Mouse (Mus musculus): ENCODE results near the gene Anapc16.

The Anapc16 gene

DNA sequence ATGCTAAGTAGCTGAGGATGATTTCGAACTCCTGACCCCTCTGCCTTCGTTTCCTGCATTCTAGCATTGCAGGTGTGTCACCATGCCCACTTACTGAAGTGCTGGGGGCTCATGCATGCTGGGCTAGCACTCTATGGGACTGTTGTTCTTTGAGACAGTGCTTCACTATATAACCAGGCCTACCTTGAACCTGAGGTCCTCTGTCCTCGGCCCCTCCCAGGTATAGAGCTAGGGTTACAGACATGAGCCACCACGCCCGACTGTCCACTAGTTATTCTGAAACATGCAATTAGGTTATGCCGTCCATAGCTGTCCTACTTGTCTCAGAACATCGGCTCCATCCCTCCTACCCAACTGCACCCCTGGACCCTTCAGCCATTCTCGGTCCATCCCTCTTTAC, 31.1 kb downstream of the Anapc16 start:
- DNase-seq (ENCODE audit: low spot score in 2 of 2), result no peak

DNA sequence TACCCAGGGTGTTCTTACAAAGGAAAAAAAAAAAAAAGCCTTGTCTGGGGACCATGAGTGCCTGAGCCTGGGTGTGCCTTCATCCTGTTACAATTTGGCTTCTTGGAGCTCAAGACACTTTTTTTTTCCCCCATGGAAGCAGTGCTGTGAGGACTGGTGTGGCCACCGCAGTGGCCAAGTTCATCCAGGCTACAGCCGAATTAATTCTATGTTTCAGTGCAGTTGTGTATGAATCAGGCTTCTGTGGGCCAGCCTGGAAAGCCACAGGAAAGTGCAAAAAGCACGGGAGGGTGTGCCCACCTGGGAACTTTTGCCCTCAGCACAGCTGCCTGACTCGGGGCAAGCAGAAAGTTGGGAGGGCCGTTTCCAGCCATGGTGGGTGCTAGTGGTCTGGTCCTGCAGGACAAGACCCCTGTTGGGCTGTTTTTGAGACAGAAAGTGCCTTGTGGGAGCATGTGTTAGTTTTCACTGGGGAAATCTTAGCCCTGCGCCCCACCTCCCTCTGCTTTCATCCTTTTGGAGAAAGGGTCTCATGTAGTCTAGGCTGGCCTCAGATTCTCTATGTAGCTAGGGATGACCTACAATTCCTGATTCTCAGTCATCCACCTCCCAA, 32.4 kb downstream of the Anapc16 start:
- no peak for DNase-seq (ENCODE audit: low spot score in 2 of 2)

DNA sequence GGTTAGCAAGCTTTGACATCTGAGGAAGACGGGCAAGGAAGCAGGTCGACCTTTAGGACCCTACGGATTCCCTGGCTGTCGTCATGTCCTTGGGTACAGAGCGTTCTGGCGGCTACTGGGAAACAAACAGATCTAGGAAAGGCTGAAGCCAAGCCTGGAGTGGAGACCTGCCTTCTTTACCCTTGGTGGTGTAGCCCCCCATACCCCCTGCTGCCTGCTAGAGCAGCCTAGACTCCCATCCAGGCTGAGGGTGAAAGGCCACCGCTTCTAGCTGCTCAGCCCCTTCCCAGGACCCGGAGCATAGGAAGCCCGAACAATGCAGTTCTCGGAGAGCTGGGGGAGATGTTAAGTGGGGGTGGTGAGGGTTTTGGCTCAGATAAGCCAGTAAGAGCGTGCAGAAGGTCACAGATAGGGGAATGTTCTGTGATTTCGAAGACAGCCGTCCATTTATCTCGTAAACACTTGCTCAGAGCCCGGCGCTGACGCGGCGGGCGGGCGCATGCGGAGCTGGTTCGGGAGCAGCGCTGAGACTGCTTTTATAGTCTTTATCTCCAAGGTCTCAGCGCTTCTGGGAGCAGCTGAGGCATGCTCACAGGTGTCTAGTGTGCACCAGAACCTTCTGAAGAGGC, 33.0 kb downstream of the Anapc16 start:
- no peak for DNase-seq (ENCODE audit: low spot score in 2 of 2)

DNA sequence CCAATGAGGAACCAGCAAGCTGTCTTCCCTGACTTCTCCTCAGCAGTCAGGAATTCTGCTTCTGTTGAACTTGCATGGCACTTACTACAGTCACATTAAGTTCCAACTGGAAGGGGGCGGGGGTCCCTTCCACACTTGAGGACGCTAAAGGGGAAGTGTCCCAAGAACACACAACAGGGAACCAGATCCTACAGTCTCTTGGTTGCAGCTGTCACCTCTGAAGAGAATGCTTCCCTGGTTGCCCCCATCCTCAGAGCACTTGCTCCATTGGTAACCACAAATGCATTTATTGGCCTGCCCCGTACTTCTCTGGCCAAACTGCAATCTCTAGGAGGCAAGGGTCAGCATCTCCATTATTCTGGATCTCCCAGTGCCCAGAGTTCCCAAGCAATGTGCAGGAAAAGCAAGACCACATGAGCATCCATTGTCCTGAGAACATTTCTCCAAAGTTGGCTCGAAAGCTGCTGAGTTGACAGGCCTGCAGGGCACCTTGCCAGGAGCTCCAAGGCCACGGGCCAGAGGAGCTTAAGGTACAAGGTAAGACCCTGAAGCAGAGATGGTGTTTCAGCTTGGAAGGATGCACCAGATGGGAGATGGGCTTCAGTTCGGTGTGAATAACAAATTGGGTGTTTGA, 35.5 kb downstream of the Anapc16 start:
- no peak for DNase-seq (ENCODE audit: low spot score in 2 of 2)

DNA sequence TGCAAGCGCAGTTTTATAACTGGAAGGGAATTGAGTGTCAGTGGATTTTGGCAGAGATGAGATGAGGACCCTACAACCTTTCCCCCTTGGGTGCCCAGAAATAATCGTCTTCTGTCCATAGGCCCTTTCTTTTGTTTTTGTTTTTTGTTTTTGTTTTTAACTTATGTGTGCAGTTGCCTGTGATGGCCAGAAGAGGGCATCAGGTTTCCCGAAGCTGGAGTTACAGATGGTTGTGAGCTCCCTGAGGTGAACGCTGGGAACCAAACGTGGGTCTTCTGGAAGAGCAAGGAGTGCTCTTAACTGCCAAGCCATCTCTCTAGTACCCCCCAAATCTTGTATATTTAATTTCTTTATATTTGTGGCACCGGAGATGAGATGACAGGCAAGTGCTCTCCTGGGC, 36.2 kb downstream of the Anapc16 start:
- DNase-seq (ENCODE audit: low spot score in 2 of 2), result no peak

DNA sequence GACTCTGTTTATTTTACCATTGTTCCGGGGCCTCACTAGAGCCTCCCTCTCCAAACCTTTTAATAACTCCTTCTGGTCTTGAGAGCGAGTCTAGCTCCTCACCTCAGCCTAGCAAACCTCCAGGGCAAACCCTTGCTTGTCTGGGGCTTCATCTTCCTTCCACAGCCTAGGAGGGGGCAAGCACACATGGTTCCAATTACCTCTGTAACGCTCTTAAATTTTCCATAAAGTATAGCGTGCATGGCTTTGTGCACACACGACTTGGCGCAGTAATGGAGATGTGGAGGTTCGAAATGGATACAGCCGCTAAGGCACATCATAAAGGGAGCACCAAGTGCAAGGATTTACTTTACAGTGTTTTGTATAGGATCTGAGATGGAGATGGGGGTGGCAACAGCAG, 37.1 kb downstream of the Anapc16 start:
- no peak for DNase-seq (ENCODE audit: low spot score in 2 of 2)

DNA sequence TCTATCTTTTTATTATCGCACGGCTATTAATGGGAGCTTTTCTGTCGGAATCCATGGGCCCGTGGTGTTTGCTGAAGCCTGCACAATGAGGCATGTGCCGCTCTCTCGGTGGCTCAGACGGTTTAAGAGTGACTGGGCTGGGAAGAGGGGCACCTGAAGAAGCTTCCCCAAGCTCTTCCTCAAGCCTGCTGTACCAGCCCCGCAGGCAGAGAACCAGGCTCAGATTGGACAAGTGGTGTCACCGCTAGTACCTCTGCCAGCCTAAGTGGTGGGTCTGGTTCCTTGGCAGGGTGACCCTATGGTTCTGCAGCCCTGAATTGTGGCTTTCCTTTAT, 37.6 kb downstream of the Anapc16 start:
- no peak for DNase-seq (ENCODE audit: low spot score in 2 of 2)

DNA sequence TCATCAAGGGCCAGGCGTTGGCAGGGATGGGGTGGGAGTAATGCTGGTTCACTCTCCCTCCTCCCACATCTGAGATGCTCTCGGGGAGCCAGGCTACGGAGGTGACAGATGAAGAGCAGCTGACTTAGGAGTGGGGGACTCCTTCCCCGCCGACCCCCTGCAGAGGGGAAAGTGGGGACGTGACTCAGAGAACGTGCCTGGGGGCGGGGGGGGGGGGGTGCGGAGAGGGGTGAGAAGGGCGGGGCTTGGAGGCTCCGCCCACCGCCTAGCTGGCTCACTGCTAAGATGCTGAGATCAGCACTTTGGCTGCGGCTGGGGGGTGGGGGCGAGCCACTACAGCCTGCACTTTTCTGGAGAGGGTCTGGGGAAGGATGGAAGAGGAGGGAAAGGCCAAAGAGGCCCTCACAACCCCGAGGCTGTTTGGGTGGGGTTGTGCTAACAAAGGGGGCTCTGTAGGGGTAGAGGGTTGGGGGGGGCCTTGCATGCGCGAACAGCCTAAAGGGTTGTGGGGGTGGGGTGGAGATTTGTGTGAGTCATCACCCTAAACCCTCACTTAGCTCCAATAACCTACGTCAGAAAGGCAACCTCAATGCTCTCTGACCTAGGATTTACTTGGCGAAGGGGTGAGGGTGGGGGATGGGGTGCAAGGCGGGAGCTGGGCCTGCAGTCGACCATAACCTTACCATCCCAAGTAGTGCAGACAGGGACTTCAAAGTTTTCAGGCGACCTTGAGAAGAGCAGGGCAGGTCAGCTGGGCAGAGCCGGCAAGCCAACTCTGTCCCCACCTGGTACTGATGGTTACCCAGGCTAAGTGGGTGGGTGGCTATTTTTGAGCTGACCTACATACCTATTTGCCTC, 38.2 kb downstream of the Anapc16 start:
- DNase-seq (ENCODE audit: low spot score in 2 of 2), result no peak

DNA sequence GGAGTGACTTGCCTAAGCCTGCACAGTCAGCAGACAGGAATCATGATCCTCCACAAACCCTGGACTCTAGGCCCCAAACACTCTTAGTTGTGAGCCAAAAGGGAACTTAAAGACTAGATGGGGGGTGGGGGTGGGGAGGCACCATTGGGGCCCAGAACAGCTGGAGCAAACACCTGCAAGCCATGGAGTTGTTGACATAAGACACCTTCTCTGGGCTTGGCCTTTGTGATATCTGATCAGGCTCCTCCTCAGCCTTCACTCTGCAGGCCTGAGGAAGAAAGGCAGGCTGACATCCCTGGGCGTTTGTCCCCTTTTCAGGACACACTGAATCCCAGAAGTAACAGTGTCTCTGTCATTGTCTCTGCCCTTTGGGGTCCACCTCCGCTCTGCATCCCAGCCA, 39.3 kb downstream of the Anapc16 start:
- no peak for DNase-seq (ENCODE audit: low spot score in 2 of 2)

DNA sequence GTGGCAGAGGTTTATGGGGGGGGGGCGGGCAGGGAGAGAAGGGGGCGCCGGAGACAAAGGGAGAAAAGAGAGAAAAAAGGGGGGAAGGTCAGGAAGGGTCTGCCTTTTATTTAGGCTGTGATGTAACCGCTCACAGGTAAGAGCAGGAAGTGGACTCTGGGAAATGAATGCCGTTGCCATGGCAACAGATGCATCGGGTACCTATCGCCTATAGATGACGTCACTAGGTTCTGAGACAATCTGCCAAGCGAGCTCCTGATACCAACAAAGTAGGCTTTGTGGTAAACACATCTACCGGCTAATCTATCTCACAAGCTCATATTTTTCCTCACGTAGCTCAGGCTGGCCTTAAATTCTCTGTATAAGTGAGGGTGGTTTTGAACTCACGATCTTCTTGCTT, 43.4 kb downstream of the Anapc16 start:
- DNase-seq (ENCODE audit: low spot score in 2 of 2), result no peak

DNA sequence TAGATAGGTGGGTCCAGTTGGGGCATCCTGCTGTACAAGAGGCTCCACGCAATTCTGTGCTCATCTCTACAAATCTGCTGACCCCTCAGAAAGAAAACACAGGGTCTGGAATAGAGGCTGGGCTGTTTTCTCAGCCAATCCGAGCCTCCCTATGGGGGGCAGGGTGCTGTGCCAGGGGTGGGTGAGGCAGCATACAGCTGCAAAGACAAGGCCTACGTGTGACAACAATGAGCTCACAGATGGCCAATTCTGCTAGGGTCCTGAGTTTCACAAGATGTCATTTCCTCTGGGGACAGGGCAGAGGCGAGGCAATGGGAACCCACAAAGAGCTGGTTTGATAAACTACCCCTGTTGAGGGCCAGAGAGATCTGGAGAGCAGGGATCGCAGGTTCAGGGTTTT, 44.5 kb downstream of the Anapc16 start:
- no peak for DNase-seq (ENCODE audit: low spot score in 2 of 2)

DNA sequence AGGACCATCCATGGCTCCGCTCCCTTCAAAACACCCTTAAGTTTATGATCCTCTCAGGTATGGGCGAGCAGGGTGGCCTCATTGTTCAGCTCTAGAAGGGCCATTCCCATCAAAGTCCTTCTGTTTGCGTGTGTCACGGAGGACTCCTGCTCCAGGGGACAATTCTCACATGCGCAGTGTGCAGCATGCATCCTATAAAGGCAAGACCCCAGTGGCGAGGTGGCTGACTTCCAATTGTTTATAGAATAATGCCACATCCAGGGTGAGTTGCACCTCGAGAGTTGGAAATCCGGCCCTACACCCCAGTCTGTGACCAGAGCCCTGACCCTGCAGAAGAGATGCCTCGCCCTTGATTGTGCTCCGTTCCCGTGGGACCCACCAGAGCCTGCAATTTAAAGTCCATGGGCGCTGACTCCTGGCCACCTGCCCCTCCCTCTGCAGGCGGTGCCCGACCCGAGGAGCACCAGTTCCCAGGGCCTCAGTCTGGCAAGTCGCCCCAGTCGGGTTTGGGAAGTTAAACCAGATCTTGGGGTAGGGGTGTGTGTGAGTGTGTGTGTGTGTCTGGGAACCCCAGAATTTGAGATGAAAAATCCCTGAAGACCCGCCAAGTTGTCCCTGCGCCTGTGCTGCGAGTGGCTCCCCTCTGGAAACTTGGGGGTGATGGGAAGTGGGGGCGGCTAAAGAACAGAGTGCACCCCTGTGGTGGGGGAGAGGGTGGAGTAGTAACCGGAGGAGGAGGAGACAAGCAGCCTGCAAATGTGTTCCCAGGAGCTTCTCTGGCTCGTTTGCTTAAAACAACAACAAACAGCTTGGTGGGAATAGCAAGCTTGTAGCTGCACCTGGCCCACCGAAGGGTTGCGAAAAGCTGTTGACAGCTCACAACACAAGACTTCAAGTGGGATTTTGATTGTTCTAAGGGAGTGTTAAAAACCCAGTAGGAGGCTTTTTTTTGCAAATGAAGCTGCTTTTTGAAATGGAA, 45.5 kb downstream of the Anapc16 start:
- DNase-seq (ENCODE audit: low spot score in 2 of 2), result no peak

DNA sequence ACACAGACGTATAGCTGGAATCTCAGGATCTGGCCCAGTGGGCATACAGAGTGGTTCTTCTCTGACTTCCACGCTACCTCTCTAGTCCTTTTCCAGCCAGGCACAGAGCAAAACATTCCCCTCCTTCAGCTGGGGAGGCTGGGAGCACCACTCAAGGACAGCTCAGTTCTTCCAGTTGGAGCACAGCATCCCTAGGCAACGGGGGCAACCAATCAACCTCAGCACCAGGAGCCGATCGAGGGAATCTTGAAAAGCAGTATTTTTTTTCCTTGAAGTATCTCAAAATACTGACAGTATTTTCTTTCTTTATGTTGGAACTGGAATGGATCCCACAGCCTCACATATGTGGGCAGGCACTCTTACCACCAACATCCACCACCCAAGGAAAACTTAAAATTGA, 46.3 kb downstream of the Anapc16 start:
- no peak for DNase-seq (ENCODE audit: low spot score in 2 of 2)

DNA sequence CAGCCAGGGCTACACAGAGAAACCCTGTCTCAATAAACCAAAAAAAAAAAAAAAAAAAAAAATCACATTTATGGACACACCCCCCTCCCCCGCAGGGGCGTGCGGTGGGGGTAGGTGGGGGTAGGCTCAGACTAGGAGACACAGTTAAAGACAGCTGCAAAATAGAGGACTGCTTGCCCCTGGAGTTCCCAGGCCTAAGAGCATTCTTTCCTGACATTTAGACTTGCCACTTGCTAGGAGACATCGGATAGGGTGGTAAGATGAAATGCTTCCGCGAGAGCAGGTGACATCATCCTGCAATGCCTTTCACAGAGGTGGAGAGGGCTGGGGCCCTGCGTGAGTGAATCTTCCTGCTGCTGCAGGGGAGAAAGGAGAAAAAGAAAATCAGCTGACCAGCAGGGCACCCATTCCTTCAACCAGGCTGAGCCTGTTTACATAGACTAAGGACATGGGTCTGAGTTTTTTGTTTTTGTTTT, 49.3 kb downstream of the Anapc16 start:
- DNase-seq (ENCODE audit: low spot score in 2 of 2), result no peak

DNA sequence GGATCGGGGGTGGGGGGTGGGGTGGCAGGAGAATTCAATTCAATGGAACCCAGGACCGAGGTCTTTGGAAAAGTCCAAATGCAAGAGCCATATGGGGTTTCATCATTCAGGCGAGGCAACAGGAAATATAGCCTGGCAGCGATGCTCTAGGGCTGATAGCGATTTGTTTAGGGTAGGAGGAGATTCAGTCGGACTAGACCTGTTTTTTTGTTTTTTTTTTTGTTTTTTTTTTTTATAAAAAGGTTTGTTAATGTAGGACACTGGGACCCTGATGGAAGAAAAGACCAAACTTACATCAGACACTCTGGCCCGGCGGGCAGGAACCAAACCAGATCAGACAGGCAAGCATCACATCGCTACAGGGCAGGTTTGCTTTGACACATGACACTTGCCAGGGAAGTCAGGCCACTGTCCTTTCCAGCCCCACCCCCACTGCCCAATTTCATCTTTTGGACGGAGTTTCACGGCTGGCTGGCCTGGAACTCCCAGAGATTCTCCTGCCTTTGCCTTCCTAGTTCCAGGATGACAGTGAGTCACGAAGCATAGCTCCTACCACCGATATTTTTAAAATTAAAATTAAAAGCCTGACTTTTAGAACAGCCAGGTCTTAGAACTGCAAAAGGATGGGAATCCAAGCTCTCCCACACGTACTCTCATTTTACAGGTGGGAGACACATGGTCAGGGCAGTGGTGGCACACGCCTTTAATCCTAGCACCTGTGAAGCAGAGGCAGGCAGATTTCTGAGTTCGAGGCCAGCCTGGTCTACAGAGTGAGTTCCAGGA, 50.0 kb downstream of the Anapc16 start:
- no peak for DNase-seq (ENCODE audit: low spot score in 2 of 2)

DNA sequence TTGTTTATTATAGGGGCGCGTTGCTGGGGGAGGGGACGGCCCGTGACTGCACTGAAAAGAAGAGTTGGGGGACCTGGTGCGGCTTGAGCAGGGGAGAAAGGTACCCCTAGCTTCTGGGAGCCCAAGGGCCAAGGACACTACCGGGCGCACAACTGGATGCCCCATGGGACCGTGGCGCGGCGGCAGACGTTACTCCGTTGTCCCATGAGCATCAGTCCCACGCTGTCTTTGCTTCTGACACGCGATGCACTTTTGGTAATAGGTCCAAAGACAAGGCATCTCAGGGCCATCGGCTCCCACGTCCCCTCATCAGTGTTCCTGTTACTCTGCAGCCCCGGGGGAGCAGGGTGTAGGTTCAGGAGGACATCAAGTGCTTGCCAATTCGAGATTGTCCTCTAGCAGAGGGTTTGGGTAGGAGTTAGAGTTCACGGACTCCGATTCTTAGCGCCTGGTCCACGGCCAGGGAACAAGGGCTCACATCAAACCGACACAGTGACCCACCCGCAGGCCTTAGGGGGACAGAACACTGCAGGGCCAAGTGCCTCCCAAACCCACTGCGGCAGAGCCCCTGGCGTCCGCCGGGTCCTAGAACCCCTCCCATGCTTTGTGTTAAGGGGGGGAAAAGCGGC, 50.7 kb downstream of the Anapc16 start:
- peak in 1 of 2 experiments; percentile 29 for DNase-seq (ENCODE audit: low spot score in 2 of 2)

DNA sequence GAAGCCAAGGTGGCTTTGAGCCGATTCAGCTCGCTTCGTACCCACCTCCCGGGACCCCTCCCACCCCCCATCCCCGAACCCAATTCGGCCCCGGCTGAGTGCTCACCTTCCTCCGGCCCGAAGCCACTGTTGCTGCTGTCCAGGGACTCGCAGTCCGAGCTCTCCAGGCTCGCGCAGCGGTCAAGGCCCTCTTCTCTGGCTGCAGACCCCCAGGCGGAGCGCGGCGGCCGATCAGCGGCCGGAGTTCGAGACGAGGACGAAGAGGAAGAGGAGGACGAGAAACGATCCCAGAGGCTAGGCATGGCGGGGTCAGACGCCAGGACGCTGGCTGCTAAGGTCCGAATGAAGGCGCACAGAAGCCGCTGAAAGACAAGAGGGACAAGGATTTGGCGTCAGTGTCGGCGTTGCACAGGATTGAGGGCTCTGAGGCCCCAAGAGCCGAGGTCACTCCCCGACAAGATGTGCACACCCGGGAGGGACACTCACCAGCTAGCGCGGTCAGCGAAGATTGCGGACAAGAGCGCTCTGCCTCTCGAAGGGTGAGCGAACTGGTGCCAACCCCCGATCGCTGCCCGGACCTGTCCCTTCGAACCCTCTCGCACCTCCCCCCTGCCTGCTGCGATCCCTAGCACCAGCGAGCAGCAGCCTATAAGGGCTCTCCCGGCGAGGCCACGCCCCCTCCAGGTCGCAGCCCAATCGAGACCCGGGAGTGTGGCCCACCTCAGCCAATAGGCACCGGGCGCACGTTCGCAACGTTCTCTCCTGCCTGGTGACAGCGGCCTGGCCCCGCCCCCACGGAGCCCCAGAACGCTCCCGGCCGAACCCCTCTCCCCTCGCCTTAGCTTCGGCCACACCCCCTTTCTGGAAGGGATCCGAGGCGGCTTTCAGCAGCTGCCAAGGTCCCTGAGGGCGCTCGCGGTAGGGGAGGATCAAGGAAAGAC, 51.5 kb downstream of the Anapc16 start, which contains the start of gene Ddit4:
Gene Ddit4, minus strand, starts transcription at position 624 of the 941 bp plus-strand sequence.
- peak; percentile 95 to 97 for DNase-seq (ENCODE audit: low spot score in 2 of 2)

DNA sequence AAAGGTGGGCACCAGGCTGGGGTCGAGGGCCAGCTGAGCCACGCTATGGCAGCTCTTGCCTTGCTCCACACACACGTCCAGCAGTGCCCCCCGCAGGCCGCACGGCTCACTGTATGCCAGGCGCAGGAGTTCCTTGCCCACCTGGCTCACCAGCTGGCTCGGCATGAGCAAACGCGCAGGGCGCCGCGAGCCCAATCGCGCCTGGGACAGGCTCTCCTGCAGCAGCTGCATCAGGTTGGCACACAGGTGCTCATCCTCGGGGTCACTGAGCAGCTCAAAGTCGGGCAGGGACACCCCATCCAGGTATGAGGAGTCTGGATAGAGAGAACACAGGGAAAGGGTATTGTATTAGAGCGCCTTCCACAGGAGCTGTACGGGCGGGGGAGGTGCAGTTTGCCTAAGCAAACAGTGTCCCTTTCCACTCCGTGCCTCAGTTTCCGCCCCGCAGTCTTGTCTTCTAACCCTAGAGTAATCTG, 52.2 kb downstream of the Anapc16 start:
- DNase-seq (ENCODE audit: low spot score in 2 of 2), result peak; percentile 72 to 83

All from natural killer cell, adult 2 months (primary cell).